Mouse (Mus musculus) granulocyte monocyte progenitor cell, adult 5-6 weeks (primary cell): ENCODE results near the gene 1700014D04Rik. TPM values are rescaled to one million over a fixed set of nuclear protein-coding genes. Genes with fewer than 3 reads are reported as not detected.
"Not testable (repeated sequence)": the region's sequence is repeated elsewhere in the genome, so short reads cannot be mapped to it uniquely, and the experiment has no call there.

ENCODE experiments used
- ATAC-seq: replicated peaks from 2 replicates; pipeline ENCODE4 v1.8.0; 2016; ENCODE audit warnings: mild to moderate bottlenecking, moderate TSS enrichment, inconsistent platforms; ENCODE audit not compliant: poor library complexity, severe bottlenecking
- total RNA-seq, 2 experiments: library from RNA; stranded (forward) in 1 of 2; stranded (reverse) in 1 of 2; fragments of 200-712, 200-1000 nt in 1 of 2; fragments of >200 nt in 1 of 2; fragmentation: Nextera tagmentation in 1 of 2; gene quantifications; 2 replicates each; pipeline ENCODE4 v1.2.3; 2014 to 2017

1700014D04Rik gene
- total RNA-seq (2014; fragmentation: Nextera tagmentation) = not detected in 2 replicates
- not detected in 2 replicates for total RNA-seq (2017)

- no peak for ATAC-seq
Measured at GRCm38 (mm10) chr13:59746711-59747110, at the start of gene 1700014D04Rik. Gene 1700014D04Rik (minus strand): TSS chr13:59746752.

- no peak for ATAC-seq
Measured at GRCm38 (mm10) chr13:59795807-59796465, 49.4 kb upstream of the 1700014D04Rik start.

- ATAC-seq = no peak
Measured at GRCm38 (mm10) chr13:59794786-59795185, 48.2 kb upstream of the 1700014D04Rik start.

DNA sequence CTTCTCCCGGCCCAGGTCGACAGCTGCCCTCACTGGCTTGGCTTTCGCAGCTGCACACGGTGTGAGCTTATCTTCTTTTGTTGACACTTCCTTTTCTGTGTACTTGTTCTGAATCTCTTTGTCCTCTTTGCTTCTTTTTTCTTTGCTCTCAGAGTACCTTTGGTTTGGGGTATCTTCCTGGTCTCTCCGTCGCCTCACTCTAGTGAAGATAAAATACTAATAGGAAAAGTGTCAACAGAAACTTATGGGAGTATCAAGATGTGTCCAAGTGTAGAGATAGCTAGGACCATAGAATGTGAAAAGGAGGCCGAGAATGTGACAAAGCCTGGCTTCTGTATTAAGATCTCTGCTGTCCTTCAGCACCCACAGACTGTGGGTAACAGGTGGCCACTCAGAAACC is 35.6 kb upstream of the 1700014D04Rik start, which contains the start of gene Gm49354:
Gene Gm49354, minus strand, starts transcription at position 101 of the 400 bp plus-strand sequence.
- no peak for ATAC-seq

DNA sequence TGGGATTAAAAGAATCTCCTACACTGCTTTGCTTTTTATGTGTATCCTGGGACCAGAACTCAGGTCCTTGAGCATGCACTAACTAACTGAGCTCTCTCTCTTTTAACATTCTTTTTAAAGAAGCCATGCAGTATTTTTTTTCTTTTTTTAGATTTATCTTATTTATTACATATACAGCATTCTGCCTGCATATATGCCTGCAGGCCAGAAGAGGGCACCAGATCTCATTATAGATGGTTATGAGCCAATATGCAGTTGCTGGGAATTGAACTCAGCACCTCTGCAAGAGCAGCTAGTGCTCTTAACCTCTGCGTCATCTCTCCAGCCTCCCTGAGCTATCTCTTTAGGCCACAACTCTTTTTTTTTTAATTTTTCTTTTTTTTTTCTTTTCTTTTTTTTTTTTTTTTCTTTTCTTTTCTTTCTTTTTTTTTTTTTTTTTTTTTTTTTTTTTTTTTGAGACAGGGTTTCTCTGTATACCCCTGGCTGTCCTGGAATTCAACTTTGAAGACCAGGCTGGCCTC is 33.3 kb upstream of the 1700014D04Rik start:
- not testable (repeated sequence) for ATAC-seq

- ATAC-seq = no peak
Measured at GRCm38 (mm10) chr13:59779213-59779612, 32.7 kb upstream of the 1700014D04Rik start.

GRCm38 (mm10) chr13:59775168-59775567 is 28.6 kb upstream of the 1700014D04Rik start:
- no peak for ATAC-seq

DNA sequence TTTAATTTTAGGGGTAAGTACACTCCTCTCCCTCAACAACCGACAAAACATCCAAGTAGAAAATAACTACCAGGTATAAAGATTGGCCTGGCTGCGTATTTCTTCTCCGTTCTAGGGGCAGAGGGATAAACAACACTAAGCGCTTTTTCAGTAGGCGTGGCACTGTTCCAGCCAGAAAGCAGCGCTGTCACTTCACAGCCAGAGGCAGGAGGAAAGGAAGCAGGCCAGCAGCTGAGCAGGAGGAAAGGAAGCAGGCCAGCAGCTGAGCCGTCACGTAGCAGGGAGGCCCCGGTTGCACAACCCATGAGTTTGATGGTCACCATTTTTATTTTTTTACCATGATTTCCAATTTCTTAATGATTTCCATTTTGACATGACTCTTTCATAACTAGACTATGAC is 24.7 kb upstream of the 1700014D04Rik start:
- peak; percentile 62 for ATAC-seq

GRCm38 (mm10) chr13:59770847-59771246 is 24.3 kb upstream of the 1700014D04Rik start:
- ATAC-seq = no peak

DNA sequence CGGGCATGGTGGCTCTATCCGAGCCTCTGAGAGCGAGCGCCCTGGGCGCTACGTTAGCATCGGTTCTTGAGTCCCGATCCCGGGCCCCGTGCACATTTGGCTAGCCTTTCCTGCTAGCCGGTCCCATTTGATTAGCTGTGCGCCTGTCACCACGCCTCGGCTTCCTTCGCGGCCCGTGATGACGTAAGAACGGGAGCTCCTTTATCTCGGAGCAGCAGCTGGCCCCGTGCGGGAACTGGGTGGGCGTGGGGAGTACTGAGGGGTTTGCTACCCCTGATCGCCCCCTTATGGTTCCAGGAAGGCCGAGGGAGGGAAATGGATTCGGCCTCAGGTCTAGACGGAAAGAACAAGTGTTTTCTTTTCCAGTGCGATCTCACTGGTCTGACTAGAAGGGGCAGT is 23.6 kb upstream of the 1700014D04Rik start:
- peak; percentile 60 for ATAC-seq

- ATAC-seq = peak; percentile 80
Measured at GRCm38 (mm10) chr13:59769296-59770163, 23.0 kb upstream of the 1700014D04Rik start, which contains the start of gene Isca1. Gene Isca1 (minus strand): TSS chr13:59769810.

DNA sequence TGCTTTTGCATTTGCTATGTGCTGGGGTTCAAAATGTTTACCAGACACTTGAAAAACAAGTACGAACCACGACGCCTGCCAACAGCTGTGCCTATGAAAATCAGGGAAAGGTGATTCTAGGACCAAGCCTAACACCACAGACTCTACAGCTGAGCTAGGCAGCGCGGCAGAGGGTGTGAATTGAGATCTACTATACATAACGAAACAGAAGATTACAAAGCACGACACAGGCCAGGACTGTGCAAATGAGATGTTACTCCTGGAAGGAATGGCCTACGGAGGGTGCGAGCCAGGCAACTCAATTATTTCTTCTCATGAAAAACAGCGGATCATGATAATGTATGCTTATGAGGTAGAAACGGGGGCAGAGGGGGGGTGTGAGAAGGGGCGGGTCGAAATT is 22.0 kb upstream of the 1700014D04Rik start:
- no peak for ATAC-seq

DNA sequence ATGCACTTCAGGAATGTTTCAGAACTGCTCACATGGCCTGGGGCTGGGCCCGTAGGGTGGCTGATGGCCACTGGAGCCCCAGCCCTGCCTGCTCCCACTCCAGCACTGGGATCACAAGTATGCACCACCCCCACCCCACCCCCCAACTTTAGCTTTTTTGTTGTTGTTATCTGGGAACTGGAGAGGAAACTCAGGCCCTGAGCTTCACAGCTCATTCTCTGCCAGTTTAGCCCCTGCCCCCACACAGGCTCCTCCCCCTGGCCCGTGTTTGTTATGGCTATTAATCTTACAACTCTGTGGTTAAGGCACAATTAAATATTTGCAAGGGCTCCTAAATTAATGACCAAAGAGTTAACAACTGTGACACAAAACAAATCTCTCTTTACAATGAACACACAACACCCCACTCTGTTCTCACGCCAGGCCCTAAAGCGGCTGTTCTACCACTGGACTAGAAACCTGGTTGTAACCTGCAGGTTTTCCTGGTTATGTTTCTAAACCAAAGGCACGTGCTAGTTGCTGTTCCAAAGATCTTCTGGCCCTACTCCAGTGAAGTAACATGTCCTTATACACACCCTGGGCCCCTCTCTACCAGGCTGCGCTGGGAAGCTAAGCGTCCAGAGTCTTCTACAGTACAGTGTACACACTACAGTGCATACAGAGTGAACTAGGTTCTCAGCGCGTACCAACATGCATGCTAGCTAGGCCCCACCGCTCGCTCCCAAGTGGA is 20.4 kb upstream of the 1700014D04Rik start:
- ATAC-seq = no peak

DNA sequence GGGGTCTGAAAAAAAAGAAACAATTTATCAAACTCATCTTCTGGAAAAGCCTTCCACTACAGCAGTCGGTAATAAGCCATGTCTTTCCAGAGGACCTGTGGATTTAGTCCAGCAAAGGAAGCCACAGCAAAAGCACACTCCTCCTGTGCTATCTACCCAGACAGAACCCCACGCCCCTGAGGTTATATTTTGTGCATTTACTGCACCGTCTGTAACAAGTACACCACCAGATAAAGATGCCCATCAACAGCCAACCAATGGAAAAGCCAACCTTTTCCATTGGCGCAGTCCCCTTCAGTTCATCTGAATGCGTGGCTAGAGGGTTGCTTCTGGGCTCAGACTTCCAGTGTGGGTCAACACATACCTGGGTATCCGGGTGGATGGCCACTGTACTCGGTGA is 16.2 kb upstream of the 1700014D04Rik start:
- ATAC-seq = no peak

DNA sequence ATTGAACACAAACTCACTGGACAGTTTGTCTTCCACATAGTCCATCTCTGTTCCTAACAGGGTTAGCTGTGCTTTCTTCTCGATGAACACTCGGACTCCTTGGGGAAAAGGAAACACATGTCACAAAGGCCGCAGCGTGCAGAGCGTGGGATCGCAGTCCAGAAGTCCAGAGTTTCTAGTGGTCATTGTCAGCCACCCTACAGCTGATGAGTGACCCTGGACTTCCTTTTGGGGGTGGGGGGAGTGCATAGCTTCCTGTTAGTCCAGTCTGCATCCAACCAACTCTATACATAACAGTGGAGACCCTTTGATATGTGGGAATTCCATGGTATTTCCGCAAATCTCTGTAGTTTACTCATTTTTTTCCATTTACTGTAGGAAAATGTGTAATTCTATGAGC is 10.4 kb upstream of the 1700014D04Rik start:
- no peak for ATAC-seq

DNA sequence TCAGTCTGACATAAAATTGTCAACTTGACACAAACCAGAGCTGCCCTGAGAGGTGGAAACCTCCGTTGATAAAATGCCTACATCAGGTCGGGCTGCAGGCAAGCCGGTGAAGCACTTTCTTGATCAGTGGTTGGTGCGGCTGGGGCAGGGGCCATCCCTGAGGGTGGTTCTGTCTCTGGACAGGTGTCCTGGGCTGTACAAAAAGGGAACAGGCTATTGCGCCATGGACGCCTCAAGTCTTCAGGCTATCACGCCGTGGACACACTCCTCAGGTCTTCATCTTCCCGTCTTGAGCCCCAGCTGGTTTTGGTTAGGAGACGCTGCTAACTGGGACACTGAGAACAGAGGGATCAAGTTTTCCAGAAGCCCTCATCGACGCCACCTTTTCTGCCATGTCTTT is 3.8 kb upstream of the 1700014D04Rik start:
- ATAC-seq = peak; percentile 56; the same call in 1 of the 2 replicates

DNA sequence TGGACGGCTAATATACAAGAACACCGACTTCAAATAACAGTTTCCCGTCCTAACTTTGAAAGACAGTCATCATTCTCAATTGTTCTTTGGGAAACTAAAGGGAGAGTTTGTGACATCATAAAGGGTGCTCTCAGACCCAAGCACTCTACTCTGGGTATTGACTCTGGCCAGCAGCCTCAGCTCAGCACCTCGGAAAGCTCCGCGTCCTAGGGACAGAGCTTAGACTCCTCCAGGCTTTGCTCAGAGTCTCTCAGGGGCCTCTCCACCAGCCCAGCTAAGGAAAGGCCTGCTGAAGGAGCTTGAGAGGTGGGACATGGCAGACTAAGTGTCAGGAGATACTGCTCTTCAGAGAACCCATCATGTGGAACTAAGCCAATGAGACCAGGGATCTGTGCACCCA is 388 bp downstream of the 1700014D04Rik start:
- no peak for ATAC-seq

- no peak for ATAC-seq
Measured at GRCm38 (mm10) chr13:59745462-59745861, 1.1 kb downstream of the 1700014D04Rik start.

DNA sequence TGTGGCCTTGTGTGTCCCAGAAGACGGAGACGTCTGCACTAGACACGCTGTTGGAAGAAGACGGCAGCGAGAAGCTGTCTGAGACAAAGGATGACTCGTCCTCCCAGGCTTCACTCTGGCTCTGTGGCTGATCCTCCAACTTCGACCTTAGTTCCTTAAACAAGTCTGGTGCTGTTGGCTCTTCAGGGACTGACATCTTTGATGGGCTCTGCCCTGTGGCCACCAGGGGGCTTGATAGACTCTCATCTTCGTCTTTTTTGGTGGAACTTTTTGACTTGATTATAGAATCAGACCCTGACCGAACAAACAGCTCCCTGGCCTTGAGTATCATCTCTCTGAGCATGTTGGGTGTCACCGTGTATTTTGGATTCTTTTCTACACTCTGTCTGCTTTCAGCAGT is 4.9 kb downstream of the 1700014D04Rik start:
- peak; percentile 83 for ATAC-seq

- ATAC-seq = no peak
Measured at GRCm38 (mm10) chr13:59741096-59741495, 5.5 kb downstream of the 1700014D04Rik start.
